11 mouse cellular contexts compared by ENCODE assay signal in genomic region chr19:25351257-25351955, GRCm38 (mm10).
DNase-seq lines count a peak whose midpoint lies in the region; ATAC-seq lines count a peak whose summit lies in the region.
"Had no signal": no experiment of that assay in that cellular context is flagged by ENCODE, and none has a peak within 500 bp of the region (broad histone marks: within the 10 kb centered on the region; RNA-seq: fewer than 3 reads in every experiment).

No protein-coding gene starts in this region.

- H3K4me1 ChIP-seq in hindbrain, embryonic 15.5 days (replicated peaks) = peaks cover 16% of the 10 kb centered on the region
- no peaks in the 10 kb centered on the region for H3K4me1 ChIP-seq in hindbrain, embryonic 11.5 days (replicated peaks; ENCODE audit: control insufficient read depth, insufficient read depth, low read length)
- peaks cover 13% of the 10 kb centered on the region; the same call in 1 of the 2 replicates for H3K4me1 ChIP-seq in neural tube, embryonic 12.5 days
- H3K4me1 ChIP-seq in intestine, embryonic 15.5 days (replicated peaks) = peaks cover 6% of the 10 kb centered on the region; the same call in 1 of the 2 replicates

- no peak for DNase-seq in hindbrain, embryonic 11.5 days (ENCODE audit: low spot score)
- no peak for DNase-seq in neural tube, embryonic 10.5 days (ENCODE audit: extremely low spot score, low spot score)
- DNase-seq in right cerebral cortex, postnatal 4 days = peak; percentile 31
- no peak for DNase-seq in ovary, adult 18-20 months (ENCODE audit: low spot score)
- DNase-seq: cerebellum, postnatal 36 days; layer of hippocampus, postnatal 36 days had no signal

- no peaks in the 10 kb centered on the region for H3K27me3 ChIP-seq in hindbrain, embryonic 15.5 days
- H3K27me3 ChIP-seq in hindbrain, embryonic 11.5 days (ENCODE audit: control insufficient read depth, insufficient read depth, low read length) = no peaks in the 10 kb centered on the region
- H3K27me3 ChIP-seq in neural tube, embryonic 12.5 days (replicated peaks) = no peaks in the 10 kb centered on the region
- no peaks in the 10 kb centered on the region for H3K27me3 ChIP-seq in intestine, embryonic 15.5 days (replicated peaks)
- H3K27me3 ChIP-seq: liver, embryonic 15.5 days had no signal

- no peaks in the 10 kb centered on the region for H3K36me3 ChIP-seq in hindbrain, embryonic 15.5 days
- H3K36me3 ChIP-seq in hindbrain, embryonic 11.5 days (ENCODE audit: control insufficient read depth, insufficient read depth, low read length) = no peaks in the 10 kb centered on the region
- no peaks in the 10 kb centered on the region for H3K36me3 ChIP-seq in neural tube, embryonic 12.5 days
- H3K36me3 ChIP-seq in intestine, embryonic 15.5 days = no peaks in the 10 kb centered on the region
- H3K36me3 ChIP-seq: liver, embryonic 15.5 days had no signal

- no peak overlapping the region for H3K27ac ChIP-seq in hindbrain, embryonic 15.5 days (replicated peaks)
- H3K27ac ChIP-seq in hindbrain, embryonic 11.5 days (ENCODE audit: low read depth, low read length) = no peak overlapping the region
- no peak overlapping the region for H3K27ac ChIP-seq in neural tube, embryonic 12.5 days
- H3K27ac ChIP-seq in intestine, embryonic 15.5 days = 0 out of 2 replicates have a peak overlapping the region, but pooled peaks have one; percentile 1
- H3K27ac ChIP-seq: liver, embryonic 15.5 days had no signal

- H3K9me3 ChIP-seq in hindbrain, embryonic 15.5 days = no peaks in the 10 kb centered on the region
- no peaks in the 10 kb centered on the region for H3K9me3 ChIP-seq in hindbrain, embryonic 11.5 days (ENCODE audit: control insufficient read depth, low read length)
- no peaks in the 10 kb centered on the region for H3K9me3 ChIP-seq in neural tube, embryonic 12.5 days
- H3K9me3 ChIP-seq in intestine, embryonic 15.5 days = no peaks in the 10 kb centered on the region
- H3K9me3 ChIP-seq: liver, embryonic 15.5 days had no signal

- peak; percentile 82 for ATAC-seq in hindbrain, embryonic 15.5 days (ENCODE audit: low FRiP score, low read depth)
- no peak for ATAC-seq in hindbrain, embryonic 11.5 days (ENCODE audit: low FRiP score)
- ATAC-seq in neural tube, embryonic 12.5 days (ENCODE audit: low FRiP score, low read depth) = peak; percentile 48; the same call in 1 of the 2 replicates
- no peak for ATAC-seq in intestine, embryonic 15.5 days
- ATAC-seq: inflammation-experienced regulatory T-cells, adult 6 months had no signal

- H3K4me3 ChIP-seq in hindbrain, embryonic 15.5 days = no peak overlapping the region
- H3K4me3 ChIP-seq in hindbrain, embryonic 11.5 days (ENCODE audit: low read depth, low read length) = no peak overlapping the region
- H3K4me3 ChIP-seq in neural tube, embryonic 12.5 days = no peak overlapping the region
- no peak overlapping the region for H3K4me3 ChIP-seq in intestine, embryonic 15.5 days (replicated peaks)
- H3K4me3 ChIP-seq: liver, embryonic 15.5 days had no signal

- 41% methylated on average over 15 of the region's 15 CpGs for WGBS in hindbrain, embryonic 15.5 days
- WGBS in hindbrain, embryonic 11.5 days = 79% methylated on average over 15 of the region's 15 CpGs
- WGBS in neural tube, embryonic 12.5 days = 45% methylated on average over 15 of the region's 15 CpGs
- WGBS in intestine, embryonic 15.5 days = 41% methylated on average over 15 of the region's 15 CpGs

- no peak overlapping the region for H3K9ac ChIP-seq in hindbrain, embryonic 15.5 days
- no peak overlapping the region for H3K9ac ChIP-seq in hindbrain, embryonic 11.5 days (ENCODE audit: low read depth, low read length)
- no peak overlapping the region for H3K9ac ChIP-seq in neural tube, embryonic 12.5 days
- H3K9ac ChIP-seq in intestine, embryonic 15.5 days = no peak overlapping the region
- H3K9ac ChIP-seq: liver, embryonic 15.5 days had no signal

- peak overlapping the region; percentile 24 for H3K4me2 ChIP-seq in hindbrain, embryonic 15.5 days
- no peak overlapping the region for H3K4me2 ChIP-seq in hindbrain, embryonic 11.5 days (replicated peaks; ENCODE audit: low read depth, low read length)
- H3K4me2 ChIP-seq in neural tube, embryonic 12.5 days (replicated peaks) = 0 out of 2 replicates have a peak overlapping the region, but pooled peaks have one; percentile 12
- peak overlapping the region; percentile 9; the same call in 1 of the 2 replicates for H3K4me2 ChIP-seq in intestine, embryonic 15.5 days (replicated peaks)
- H3K4me2 ChIP-seq: liver, embryonic 15.5 days had no signal

Comparison
In these comparisons a context has a peak if more than half of its experiments do, and no peak if none do; other contexts are left out.
1. ATAC-seq: peak in hindbrain, embryonic 15.5 days (single experiment) and neural tube, embryonic 12.5 days (single experiment); none in hindbrain, embryonic 11.5 days (single experiment) and intestine, embryonic 15.5 days (single experiment).